Mouse (Mus musculus): Measurements from ENCODE around the gene Exoc3l2. TPM values are rescaled to one million over a fixed set of nuclear protein-coding genes. Genes with fewer than 3 reads are reported as not detected.

The Exoc3l2 gene
- polyA plus RNA-seq, 1 experiment, result not detected

DNA sequence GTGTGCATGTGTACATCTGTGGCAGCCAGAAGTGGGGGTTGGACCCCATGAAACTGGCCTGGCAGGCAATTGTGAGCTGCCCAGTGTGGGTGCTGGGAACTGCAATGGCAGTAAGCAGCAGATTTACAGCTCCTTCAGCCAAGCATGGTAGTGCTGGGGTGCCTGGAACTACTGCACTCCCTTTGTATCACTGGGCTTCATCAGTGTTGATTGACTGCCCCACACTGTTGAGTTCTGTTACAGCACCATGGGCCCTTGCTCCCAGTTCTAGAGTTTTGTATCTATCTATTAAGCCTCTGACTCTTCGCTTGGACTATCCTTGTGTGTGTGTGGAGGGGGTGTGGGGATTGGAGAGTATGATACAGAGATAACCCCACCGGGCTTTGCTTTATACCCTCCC lies 14.0 kb downstream of the Exoc3l2 start:
- H3K36me3 ChIP-seq (ENCODE audit: control insufficient read depth, insufficient read depth), result no peaks in the 10 kb centered on the region
- no peak overlapping the region for H3K4me3 ChIP-seq
- TF ChIP-seq MYOD1 (IDR thresholded peaks at IDR 0.05; ENCODE audit: control insufficient read depth in 1 of 3, insufficient read length in 2 of 3, low read depth in 2 of 3) (no peak), E2F4 (IDR thresholded peaks at IDR 0.05; ENCODE audit: insufficient read depth) (no peak), TCF3 (IDR thresholded peaks at IDR 0.05; ENCODE audit: insufficient read length, low read depth) (no peak), POLR2AphosphoS2 (IDR thresholded peaks at IDR 0.05; ENCODE audit: insufficient read length, low read depth) (no peak), REST (IDR thresholded peaks at IDR 0.05; ENCODE audit: insufficient read depth, insufficient read length) (no peak), CEBPB (IDR thresholded peaks at IDR 0.05; ENCODE audit: insufficient read depth, poor library complexity, severe bottlenecking) (no peak), POLR2A (IDR thresholded peaks at IDR 0.05; ENCODE audit: insufficient read length, low read depth) (no peak), SRF (IDR thresholded peaks at IDR 0.05; ENCODE audit: control insufficient read depth, insufficient read length, low read depth) (no peak), MAX (IDR thresholded peaks at IDR 0.05; ENCODE audit: low read depth) (no peak), MYOG (IDR thresholded peaks at IDR 0.05; ENCODE audit: control insufficient read depth in 1 of 3, insufficient read depth in 1 of 3, insufficient read length in 2 of 3, low read depth in 2 of 3) (no peak), USF1 (IDR thresholded peaks at IDR 0.05; ENCODE audit: low read depth) (no peak), TCF12 (IDR thresholded peaks at IDR 0.05; ENCODE audit: insufficient read depth, poor library complexity, severe bottlenecking) (no peak)
- no peak overlapping the region for H3K4me2 ChIP-seq (ENCODE audit: low read depth)
- H3K27me3 ChIP-seq (ENCODE audit: control insufficient read depth, insufficient read depth, insufficient read length), result peaks cover 60% of the 10 kb centered on the region
- H3K79me2 ChIP-seq (ENCODE audit: control insufficient read depth, insufficient read depth), result no peaks in the 10 kb centered on the region
- H3ac ChIP-seq (ENCODE audit: control insufficient read depth, insufficient read length), result no peak overlapping the region

- peaks cover 58% of the 10 kb centered on the region for H3K27me3 ChIP-seq (ENCODE audit: control insufficient read depth, insufficient read depth, insufficient read length)
- no peak overlapping the region for H3ac ChIP-seq (ENCODE audit: control insufficient read depth, insufficient read length)
- H3K4me2 ChIP-seq (ENCODE audit: low read depth), result no peak overlapping the region
- TF ChIP-seq CEBPB (IDR thresholded peaks at IDR 0.05; ENCODE audit: insufficient read depth, poor library complexity, severe bottlenecking), result no peak
- no peak for TF ChIP-seq MYOD1 (IDR thresholded peaks at IDR 0.05; ENCODE audit: control insufficient read depth in 1 of 3, insufficient read length in 2 of 3, low read depth in 2 of 3)
- TF ChIP-seq E2F4 (IDR thresholded peaks at IDR 0.05; ENCODE audit: insufficient read depth), result no peak
- H3K79me2 ChIP-seq (ENCODE audit: control insufficient read depth, insufficient read depth), result no peaks in the 10 kb centered on the region
- H3K4me3 ChIP-seq, result no peak overlapping the region
- no peaks in the 10 kb centered on the region for H3K36me3 ChIP-seq (ENCODE audit: control insufficient read depth, insufficient read depth)
These were observed 14.7 kb downstream of the Exoc3l2 start for GRCm38 (mm10) chr7:19477624-19478384.

- TF ChIP-seq TCF3 (IDR thresholded peaks at IDR 0.05; ENCODE audit: insufficient read length, low read depth) (no peak), E2F4 (IDR thresholded peaks at IDR 0.05; ENCODE audit: insufficient read depth) (no peak), CEBPB (IDR thresholded peaks at IDR 0.05; ENCODE audit: insufficient read depth, poor library complexity, severe bottlenecking) (no peak), MYOG (IDR thresholded peaks at IDR 0.05; ENCODE audit: control insufficient read depth in 1 of 3, insufficient read depth in 1 of 3, insufficient read length in 2 of 3, low read depth in 2 of 3) (no peak), POLR2AphosphoS2 (IDR thresholded peaks at IDR 0.05; ENCODE audit: insufficient read length, low read depth) (no peak), USF1 (IDR thresholded peaks at IDR 0.05; ENCODE audit: low read depth) (no peak), POLR2A (IDR thresholded peaks at IDR 0.05; ENCODE audit: insufficient read length, low read depth) (no peak), REST (IDR thresholded peaks at IDR 0.05; ENCODE audit: insufficient read depth, insufficient read length) (no peak), MYOD1 (IDR thresholded peaks at IDR 0.05; ENCODE audit: control insufficient read depth in 1 of 3, insufficient read length in 2 of 3, low read depth in 2 of 3) (no peak)
- Histone ChIP-seq H3ac (ENCODE audit: control insufficient read depth, insufficient read length) (no peak overlapping the region), H3K4me3 (no peak overlapping the region), H3K79me2 (ENCODE audit: control insufficient read depth, insufficient read depth) (no peaks in the 10 kb centered on the region), H3K27me3 (ENCODE audit: control insufficient read depth, insufficient read depth, insufficient read length) (peaks cover 55% of the 10 kb centered on the region), H3K36me3 (ENCODE audit: control insufficient read depth, insufficient read depth) (no peaks in the 10 kb centered on the region), H3K4me2 (ENCODE audit: low read depth) (no peak overlapping the region)
These were observed 20.1 kb downstream of the Exoc3l2 start for GRCm38 (mm10) chr7:19483281-19483680.

DNA sequence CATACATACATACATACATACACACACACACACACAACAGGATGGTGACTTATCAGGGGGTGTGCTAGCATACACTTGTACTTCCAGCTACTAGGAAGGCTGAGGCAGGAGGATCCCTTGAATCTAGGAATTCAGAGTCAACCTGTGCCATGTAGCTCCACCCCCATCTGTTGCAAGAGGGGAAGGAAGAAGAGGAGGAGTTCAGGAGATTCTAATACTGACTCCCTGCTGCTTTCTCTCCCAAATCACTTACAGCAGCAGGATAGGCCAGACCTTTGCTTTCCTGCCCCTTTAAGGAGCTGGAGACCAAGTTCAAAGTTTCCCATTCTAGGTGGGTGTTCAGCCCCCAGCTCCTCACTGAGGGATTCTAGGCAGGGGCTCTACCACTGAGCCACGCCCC lies 22.4 kb downstream of the Exoc3l2 start:
- Histone ChIP-seq H3ac (ENCODE audit: control insufficient read depth, insufficient read length) (no peak overlapping the region), H3K4me3 (no peak overlapping the region), H3K79me2 (ENCODE audit: control insufficient read depth, insufficient read depth) (no peaks in the 10 kb centered on the region), H3K4me2 (ENCODE audit: low read depth) (no peak overlapping the region), H3K36me3 (ENCODE audit: control insufficient read depth, insufficient read depth) (no peaks in the 10 kb centered on the region), H3K27me3 (ENCODE audit: control insufficient read depth, insufficient read depth, insufficient read length) (peaks cover 58% of the 10 kb centered on the region)
- TF ChIP-seq POLR2A (IDR thresholded peaks at IDR 0.05; ENCODE audit: insufficient read length, low read depth) (no peak), USF1 (IDR thresholded peaks at IDR 0.05; ENCODE audit: low read depth) (no peak)

DNA sequence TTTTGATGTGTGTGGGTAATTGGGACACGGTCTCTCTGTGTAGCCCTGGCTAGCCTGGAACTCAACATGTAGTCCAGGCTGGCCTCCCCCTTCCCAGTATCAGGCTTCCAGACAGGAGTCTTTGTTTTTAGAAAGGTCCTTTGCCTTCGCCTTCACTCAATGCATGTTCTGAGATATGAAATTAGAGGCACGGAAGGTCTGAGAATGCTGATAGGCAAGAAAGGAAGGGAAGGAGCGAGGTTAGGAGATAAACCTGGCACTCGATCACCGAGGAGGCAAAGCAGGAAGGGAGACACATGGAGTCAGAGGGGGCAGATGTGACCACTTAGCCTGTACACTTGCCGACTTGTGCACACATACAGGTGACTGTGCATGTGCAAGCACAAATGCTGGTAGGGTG lies 23.4 kb downstream of the Exoc3l2 start:
- Histone ChIP-seq H3K4me2 (ENCODE audit: low read depth) (no peak overlapping the region), H3K27me3 (ENCODE audit: control insufficient read depth, insufficient read depth, insufficient read length) (peaks cover 54% of the 10 kb centered on the region), H3K79me2 (ENCODE audit: control insufficient read depth, insufficient read depth) (no peaks in the 10 kb centered on the region), H3K36me3 (ENCODE audit: control insufficient read depth, insufficient read depth) (no peaks in the 10 kb centered on the region), H3K4me3 (no peak overlapping the region), H3ac (ENCODE audit: control insufficient read depth, insufficient read length) (no peak overlapping the region)
- no peak for TF ChIP-seq MYOG (IDR thresholded peaks at IDR 0.05; ENCODE audit: control insufficient read depth in 1 of 3, insufficient read depth in 1 of 3, insufficient read length in 2 of 3, low read depth in 2 of 3)
- TF ChIP-seq MAX (IDR thresholded peaks at IDR 0.05; ENCODE audit: low read depth), result no peak
- TF ChIP-seq CEBPB (IDR thresholded peaks at IDR 0.05; ENCODE audit: insufficient read depth, poor library complexity, severe bottlenecking), result no peak
- TF ChIP-seq TCF3 (IDR thresholded peaks at IDR 0.05; ENCODE audit: insufficient read length, low read depth), result no peak
- TF ChIP-seq E2F4 (IDR thresholded peaks at IDR 0.05; ENCODE audit: insufficient read depth), result no peak
- no peak for TF ChIP-seq REST (IDR thresholded peaks at IDR 0.05; ENCODE audit: insufficient read depth, insufficient read length)

Data from myocyte (in vitro differentiated cells).